Mouse (Mus musculus): ENCODE data around the gene Usp4.

Usp4 gene

DNA sequence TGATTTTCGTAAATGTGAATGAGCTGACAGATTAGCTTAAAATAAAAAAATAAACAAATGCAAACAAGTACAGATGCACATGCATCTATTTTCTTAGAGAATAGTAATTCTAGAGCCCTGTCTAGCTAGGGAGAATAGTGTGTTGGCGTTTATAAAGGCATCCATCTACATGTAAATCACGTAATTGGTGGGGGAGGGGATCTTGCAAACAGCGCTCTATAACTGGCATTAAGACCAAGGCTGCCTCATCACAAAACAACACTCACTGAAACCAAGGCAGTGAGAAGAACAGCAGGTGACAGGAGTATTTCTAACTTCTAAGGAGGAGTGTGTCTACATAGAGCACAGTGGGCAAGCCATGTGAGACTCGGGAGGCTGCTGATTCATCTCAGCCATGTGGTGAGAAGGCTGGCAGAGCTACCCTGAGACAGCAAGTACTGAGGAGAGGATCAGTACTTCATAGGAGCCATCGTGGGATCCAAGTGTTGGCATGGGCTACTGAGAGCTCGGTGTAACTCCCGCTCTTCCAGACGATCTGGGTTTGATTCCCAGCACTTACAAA, 63.8 kb downstream of the Usp4 start:
- DNase-seq (ENCODE audit: low spot score): peak; percentile 59

DNA sequence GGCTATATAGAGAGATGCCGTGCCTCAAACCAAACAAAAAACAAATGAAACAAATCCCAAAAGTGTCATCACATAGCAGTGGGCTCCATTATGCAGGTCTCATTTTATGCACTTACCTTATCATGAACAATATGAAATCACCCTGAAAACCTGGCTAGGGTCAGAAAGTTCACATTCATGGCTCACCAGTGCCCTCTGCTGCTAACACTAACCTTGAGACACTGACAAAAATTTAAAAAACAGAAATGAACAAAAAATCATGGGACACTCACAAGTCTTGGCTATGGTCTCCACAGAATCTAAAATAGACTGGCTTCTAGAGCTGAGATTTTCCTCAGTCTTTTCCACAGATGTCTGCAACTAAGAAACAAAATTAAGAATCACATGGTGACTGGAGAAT, 64.6 kb downstream of the Usp4 start:
- peak; percentile 40 for DNase-seq (ENCODE audit: low spot score)

DNA sequence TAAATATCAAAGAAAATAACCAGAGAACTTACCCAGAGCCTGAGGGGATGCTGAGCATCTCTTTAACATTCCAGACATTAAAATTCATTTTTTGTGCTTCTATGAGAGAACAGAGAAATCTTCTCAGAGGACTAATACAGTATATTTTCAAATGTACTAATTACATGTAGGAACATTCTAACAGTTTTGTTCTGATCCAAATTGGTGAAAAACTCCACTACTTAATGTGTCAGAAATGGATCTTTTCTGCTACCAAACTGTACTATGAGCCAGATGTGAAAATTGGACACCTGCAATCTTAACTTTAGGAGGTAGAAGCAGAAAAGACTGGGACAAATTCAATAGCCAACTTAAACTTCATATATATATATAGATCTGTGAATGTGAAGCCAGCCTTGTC, 80.7 kb downstream of the Usp4 start, which contains the start of gene Ccdc36:
Ccdc36 (minus strand) TSS at position 101 of the 400 bp plus-strand sequence.
- no peak for DNase-seq (ENCODE audit: low spot score)

DNA sequence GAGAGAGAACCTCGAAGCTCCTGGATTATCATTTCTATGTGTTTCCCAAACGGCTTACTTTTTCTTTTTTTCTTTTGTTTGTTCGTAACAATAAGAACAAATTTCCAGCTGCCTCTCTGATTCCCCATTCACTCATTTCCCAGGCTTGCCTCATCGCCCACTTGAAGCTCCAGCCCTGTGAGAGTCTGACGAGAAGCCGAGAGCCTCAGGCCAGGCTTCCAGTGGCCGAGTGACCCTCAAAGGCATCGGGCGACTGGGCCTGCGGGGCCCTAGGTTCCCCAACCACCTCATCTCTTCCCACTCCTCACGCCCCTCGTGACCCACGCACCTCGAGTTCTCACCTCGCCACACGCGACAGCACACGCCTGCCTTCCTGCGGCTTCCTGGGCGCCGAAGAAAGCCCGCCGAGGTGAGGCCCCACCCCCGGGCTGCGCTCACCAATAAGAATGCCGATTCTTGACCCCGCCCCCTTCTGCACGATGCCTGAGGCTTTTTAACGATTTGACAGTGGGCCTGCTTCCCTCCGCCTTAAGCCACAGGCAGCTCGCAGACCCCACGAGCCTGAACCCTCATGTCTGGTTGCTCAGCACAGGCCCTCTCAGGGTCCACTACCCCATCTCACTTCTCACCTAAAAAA, 83.9 kb downstream of the Usp4 start:
- no peak for DNase-seq (ENCODE audit: low spot score)

DNA sequence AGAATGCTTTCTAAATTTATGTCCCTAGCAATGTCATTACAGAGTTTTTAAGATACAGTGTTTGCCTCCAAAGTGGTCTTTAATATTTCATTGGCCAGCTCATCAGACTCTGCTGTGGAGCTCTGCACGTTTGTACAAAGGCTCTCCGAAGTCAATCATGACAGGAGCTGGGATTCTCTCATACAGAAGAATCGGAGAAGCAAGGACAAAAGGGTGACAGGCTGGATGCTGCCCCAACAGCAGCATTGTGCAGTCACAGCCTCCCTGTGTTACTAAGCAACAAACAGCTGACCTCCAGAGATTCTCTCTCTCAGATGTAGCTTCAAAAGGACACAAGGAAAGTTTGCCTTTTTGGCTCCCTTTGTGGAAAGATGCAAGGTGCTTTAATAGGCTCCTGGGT, 88.5 kb downstream of the Usp4 start, which contains the start of gene BC048562:
BC048562 (plus strand) TSS at position 301 of the 400 bp plus-strand sequence.
- no peak for DNase-seq (ENCODE audit: low spot score)

DNA sequence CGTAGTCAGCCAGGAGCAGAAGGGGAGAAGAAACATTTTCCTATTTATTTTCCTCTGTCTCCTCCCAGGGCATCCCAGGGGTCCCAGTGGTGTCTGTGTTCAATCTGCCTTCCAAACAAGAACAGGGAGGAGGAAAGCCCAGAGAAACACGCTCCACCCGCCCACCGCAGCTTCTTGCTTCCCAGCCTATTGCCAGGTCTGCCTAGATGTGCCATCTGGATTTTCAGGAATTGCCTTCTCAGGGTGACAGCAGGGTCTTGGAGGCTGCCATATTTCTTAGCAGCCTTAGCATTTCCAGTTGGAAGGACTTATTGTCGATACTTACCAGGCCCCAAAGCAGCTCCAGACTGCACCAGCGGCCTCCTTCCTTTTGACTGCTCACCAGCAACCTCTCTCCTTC, 91.5 kb downstream of the Usp4 start:
- peak; percentile 42 for DNase-seq (ENCODE audit: low spot score)

DNA sequence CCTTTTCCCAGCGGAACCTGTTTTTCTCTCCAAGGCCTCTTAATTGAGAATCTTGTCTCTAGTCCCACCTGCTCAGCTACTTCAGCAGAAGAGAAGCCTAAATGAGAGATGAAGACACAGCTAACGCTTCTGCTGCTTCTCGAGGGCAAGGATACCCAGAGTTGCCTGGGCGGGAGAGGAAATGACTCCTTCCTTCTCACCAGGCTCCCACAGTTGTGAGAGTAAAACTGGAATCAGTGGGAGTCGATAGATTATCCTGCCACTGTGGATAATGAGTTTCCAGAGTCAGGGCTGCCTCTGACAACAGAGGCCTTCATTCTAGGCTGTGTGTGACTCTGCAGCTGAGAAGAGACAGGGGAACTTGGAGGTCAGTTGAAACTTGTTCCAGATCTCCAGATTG, 92.8 kb downstream of the Usp4 start:
- DNase-seq (ENCODE audit: low spot score): no peak

DNA sequence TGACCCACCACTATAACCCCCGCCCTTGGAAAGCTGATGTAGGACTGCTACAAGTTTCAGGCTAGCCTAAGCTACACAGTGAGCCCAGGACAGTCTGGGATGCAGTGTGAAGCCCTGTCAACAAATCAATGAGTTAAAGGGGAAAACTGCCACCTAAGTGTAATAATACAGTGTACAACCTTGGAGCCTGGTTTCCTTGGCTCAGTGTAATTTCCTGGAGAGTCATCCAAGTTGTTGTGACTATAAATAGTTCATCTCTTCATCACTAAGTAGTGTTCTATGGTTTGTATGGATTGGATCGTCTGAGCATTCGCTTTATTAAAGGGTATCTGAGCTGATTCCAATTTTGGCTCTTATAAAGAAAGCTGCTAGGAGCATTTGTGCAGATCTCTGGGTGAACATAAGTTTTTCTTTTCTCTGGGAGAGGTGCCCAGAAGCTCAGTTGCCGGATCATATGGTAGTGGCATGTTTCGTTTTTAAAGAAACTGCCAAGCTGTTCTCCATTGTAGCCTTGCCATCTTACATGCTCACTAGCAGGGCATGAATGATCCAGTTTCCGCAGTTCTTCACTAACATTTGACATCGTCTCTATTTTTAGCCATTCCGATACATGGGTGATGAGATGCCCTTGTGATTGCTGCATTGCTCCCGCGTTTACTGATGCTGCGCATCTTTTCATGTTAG, 93.7 kb downstream of the Usp4 start:
- DNase-seq (ENCODE audit: low spot score): peak; percentile 77

All from layer of hippocampus, adult 11-12 months (tissue).